Mouse (Mus musculus): Measurements from ENCODE around the gene Olfr1006. TPM values are rescaled to one million over a fixed set of nuclear protein-coding genes. Genes with fewer than 3 reads are reported as not detected.
"Not testable (repeated sequence)": the region's sequence is repeated elsewhere in the genome, so short reads cannot be mapped to it uniquely, and the experiment has no call there.

Olfr1006 gene
- total RNA-seq (2021), result not detected
- long read RNA-seq, experiment 1, result 0 reads
- long read RNA-seq, experiment 2, result 0 reads

- no peak for DNase-seq (ENCODE audit: low spot score)
Measured at GRCm38 (mm10) chr2:85678667-85679066, at the start of gene Olfr1006. TSS of gene Olfr1006 (minus strand) at chr2:85678767.

- DNase-seq (ENCODE audit: low spot score), result no peak
Measured at GRCm38 (mm10) chr2:85725793-85726192, 47.2 kb upstream of the Olfr1006 start.

- DNase-seq (ENCODE audit: low spot score), result no peak
Measured at GRCm38 (mm10) chr2:85715119-85715518, 36.6 kb upstream of the Olfr1006 start, which contains the start of gene Olfr1009. TSS of gene Olfr1009 (plus strand) at chr2:85715419.

GRCm38 (mm10) chr2:85711159-85711558, 32.6 kb upstream of the Olfr1006 start:
- no peak for DNase-seq (ENCODE audit: low spot score)

GRCm38 (mm10) chr2:85710680-85711079, 32.1 kb upstream of the Olfr1006 start:
- DNase-seq (ENCODE audit: low spot score), result not testable (repeated sequence)

GRCm38 (mm10) chr2:85689131-85689530, 10.6 kb upstream of the Olfr1006 start, which contains the start of gene Olfr1008:
TSS of gene Olfr1008 (plus strand) at chr2:85689431.
- DNase-seq (ENCODE audit: low spot score), result no peak

GRCm38 (mm10) chr2:85664355-85664754, 14.2 kb downstream of the Olfr1006 start, which contains the start of gene Olfr154:
TSS of gene Olfr154 (minus strand) at chr2:85664455.
- DNase-seq (ENCODE audit: low spot score), result not testable (repeated sequence)

DNA sequence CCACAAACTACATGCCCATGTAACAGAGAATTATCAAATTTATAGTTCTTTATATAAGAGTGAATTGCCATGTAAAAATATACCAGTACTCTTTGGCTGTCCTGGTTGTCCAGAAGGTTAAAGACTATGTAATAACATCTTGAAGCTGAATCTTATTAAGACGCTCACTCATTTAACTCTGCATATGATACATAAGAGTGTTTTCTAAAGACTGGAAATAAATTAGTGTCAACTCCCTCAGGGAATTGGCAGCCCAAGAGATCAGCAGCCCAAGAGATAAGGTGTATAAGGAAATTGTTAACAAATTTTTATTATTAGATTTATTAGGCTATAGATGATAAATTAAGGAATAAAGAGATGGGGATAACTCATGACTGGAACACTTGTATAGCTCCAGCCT, 28.0 kb downstream of the Olfr1006 start, which contains the start of gene Olfr1002:
TSS of gene Olfr1002 (minus strand) at position 101 of the 400 bp plus-strand sequence.
- no peak for DNase-seq (ENCODE audit: low spot score)

Other genes starting within 250 kb of the Olfr1006 start
- not detected for gene Olfr994, start 242.3 kb downstream of the Olfr1006 start, total RNA-seq (2021)
- not detected for gene Olfr995, start 235.1 kb downstream of the Olfr1006 start, total RNA-seq (2021)
- not detected for gene 4833423E24Rik, start 159.7 kb downstream of the Olfr1006 start, total RNA-seq (2021)
- gene Olfr996, start 99.6 kb downstream of the Olfr1006 start, total RNA-seq (2021), result not detected
- gene Olfr998, start 89.8 kb downstream of the Olfr1006 start, total RNA-seq (2021), result not detected
- not detected for gene Olfr1000, start 66.9 kb downstream of the Olfr1006 start, total RNA-seq (2021)
- not detected for gene Olfr1002, start 28.1 kb downstream of the Olfr1006 start, total RNA-seq (2021)
- gene Olfr154, start 14.3 kb downstream of the Olfr1006 start, total RNA-seq (2021), result not detected
- gene Olfr1008, start 10.7 kb upstream of the Olfr1006 start, total RNA-seq (2021), result not detected
- gene Olfr1009, start 36.7 kb upstream of the Olfr1006 start, total RNA-seq (2021), result not detected
- not detected for gene Olfr1012, start 84.0 kb upstream of the Olfr1006 start, total RNA-seq (2021)
- gene Olfr1013, start 88.3 kb upstream of the Olfr1006 start, total RNA-seq (2021), result not detected
- not detected for gene Olfr1014, start 93.9 kb upstream of the Olfr1006 start, total RNA-seq (2021)
- not detected for gene Olfr1015, start 103.2 kb upstream of the Olfr1006 start, total RNA-seq (2021)
- gene Olfr1016, start 123.8 kb upstream of the Olfr1006 start, total RNA-seq (2021), result not detected
- not detected for gene Olfr1018, start 139.7 kb upstream of the Olfr1006 start, total RNA-seq (2021)
- not detected for gene Olfr1019, start 166.7 kb upstream of the Olfr1006 start, total RNA-seq (2021)
- gene Olfr1020, start 168.3 kb upstream of the Olfr1006 start, total RNA-seq (2021), result not detected
- not detected for gene Olfr1022, start 189.8 kb upstream of the Olfr1006 start, total RNA-seq (2021)
- not detected for gene Olfr1023, start 206.9 kb upstream of the Olfr1006 start, total RNA-seq (2021)
- gene Olfr1024, start 226.3 kb upstream of the Olfr1006 start, total RNA-seq (2021), result not detected
- gene Olfr1025-ps1, start 236.4 kb upstream of the Olfr1006 start, total RNA-seq (2021), result not detected
- not detected for gene Olfr1026, start 242.8 kb upstream of the Olfr1006 start, total RNA-seq (2021)